Mouse (Mus musculus): Measurements from ENCODE around the gene Xylt1.

Gene Xylt1

DNA sequence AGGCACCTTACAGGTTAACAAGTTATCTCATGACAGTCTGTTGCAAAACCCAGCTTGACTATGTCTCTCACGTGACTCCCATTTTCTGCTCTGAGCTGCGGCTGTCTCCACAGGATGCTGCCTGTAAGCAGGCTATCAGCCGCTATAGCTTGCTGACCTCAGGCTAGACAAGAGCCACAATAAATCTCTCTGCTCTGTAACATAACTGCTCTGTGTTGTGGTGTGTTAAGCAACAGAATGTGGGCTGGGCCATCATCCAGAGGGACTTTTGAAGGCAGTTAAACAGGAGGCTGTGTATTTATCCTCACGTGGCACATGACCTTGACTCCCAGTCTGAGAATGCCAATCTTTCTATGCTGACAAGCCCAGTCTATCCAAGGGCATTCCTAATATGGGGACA lies 136.1 kb downstream of the Xylt1 start:
- DNase-seq (ENCODE audit: low spot score): no peak

DNA sequence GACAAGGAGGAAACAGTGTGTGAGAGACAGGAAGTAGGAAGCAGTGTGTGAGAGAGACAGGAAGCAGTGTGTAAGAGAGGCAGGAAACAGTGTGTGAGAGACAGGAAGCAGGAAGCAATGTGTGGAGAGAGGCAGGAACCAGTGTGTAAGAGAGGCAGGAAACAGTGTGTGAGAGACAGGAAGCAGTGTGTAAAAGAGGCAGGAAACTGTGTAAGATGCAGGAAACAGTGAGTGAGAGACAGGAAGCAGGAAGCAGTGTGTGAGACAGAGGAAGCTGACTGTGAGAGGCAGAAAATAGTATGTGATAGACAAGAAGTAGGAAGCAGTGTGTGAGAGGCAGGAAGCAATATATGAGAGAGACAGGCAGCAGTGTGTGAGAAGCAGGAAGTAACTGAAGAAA lies 140.6 kb downstream of the Xylt1 start:
- no peak for DNase-seq (ENCODE audit: low spot score)

DNA sequence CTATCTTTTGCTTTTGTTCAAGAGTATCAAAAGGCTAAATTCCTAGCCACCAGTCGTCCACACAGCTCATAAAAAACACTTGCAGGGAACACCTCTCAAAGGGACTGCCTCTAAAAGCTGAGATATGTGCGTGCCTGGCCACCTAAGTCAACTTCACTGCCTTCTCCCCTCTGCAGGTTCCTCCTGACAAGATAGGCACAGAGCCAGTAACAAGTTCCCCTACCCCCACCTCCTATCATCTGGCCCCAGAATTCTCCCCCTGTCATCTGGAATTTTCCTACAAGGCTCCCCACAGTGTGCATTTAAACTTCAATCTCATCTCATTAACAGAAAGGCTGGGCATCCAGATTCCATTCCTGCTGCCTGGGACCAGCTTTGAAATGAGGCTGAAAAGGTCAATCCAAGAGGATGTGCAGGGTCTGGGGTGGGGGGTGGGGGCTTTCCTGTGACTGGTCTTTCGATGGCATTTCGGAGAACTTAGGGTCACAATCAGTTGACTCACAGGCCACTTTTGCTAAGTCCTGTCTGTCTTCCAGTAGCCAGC lies 141.4 kb downstream of the Xylt1 start:
- DNase-seq (ENCODE audit: low spot score): no peak

DNA sequence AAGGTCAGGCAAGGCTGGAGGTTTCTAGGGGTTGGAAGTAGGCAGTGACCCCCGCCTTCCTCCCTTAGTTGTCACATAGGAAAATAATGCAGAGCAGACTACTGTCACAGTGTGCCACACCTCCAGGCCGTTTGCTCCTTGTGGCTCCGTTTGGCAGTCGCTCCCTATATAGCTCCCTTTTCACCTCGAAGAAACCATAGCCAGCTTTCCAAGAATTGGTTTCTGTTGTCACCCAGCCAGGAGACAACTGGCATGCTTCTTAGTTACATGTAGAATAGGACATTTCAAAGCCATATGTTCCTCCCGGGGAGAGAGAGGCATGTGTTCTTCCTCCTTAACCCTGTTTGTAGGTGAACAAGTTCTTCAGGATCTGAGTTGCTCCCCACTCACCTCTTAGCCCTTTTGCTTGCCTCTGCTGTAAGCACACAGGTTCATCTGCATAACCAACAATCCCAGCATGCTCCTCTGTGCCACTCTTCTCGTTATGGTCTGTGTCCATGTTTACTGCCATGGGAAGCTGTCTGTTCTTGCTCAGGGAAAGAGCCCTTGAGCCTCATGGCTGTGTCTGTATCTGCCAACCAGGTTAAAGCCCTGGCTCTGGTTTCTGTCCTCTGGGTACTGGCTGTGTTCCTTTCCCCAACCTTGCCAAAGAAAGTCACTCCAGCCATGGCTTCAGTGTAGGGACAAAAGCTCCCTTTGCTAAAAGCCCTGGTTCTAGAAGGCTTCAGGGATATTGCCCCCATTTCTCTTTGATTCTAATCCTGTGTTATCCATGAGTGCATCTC lies 143.8 kb downstream of the Xylt1 start:
- DNase-seq (ENCODE audit: low spot score): no peak

DNA sequence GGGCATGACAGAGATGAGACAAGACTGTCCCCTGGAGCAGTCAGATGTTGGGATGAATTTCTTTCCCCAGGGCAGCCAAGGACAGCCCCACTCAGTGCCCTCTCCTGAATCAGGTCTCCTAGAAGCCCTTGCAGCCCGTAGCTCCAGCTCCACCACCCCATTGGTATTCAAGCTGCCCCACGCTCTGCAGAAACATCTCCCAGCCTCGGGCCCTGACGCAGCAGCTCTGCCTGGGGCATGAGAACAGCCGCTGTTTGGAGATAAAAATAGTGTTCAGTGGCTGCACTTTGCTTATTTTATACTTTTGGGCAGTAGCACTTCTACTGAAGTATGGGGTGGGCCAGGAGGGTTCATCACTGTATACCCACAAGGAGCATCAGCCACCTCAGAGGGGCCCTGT lies 144.9 kb downstream of the Xylt1 start:
- no peak for DNase-seq (ENCODE audit: low spot score)

DNA sequence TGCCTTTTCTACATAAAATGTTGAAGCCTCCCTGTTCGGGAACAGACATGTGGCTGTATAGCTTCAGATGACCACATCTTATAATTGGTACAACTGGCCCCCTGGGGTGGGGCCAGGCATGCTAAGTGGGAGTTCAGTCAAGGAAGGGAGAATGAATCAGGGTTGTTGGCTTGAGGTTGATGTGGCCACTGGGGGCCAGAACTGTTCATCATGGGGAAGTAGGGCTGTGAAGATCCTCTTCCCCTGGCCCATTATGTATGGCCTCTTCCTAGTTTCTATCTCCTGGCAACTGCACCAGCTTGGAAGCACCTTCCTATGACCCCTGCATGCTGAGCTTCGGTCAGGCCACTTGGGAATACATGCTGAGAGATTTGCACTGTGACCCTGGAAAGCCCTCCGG lies 145.8 kb downstream of the Xylt1 start:
- no peak for DNase-seq (ENCODE audit: low spot score)

DNA sequence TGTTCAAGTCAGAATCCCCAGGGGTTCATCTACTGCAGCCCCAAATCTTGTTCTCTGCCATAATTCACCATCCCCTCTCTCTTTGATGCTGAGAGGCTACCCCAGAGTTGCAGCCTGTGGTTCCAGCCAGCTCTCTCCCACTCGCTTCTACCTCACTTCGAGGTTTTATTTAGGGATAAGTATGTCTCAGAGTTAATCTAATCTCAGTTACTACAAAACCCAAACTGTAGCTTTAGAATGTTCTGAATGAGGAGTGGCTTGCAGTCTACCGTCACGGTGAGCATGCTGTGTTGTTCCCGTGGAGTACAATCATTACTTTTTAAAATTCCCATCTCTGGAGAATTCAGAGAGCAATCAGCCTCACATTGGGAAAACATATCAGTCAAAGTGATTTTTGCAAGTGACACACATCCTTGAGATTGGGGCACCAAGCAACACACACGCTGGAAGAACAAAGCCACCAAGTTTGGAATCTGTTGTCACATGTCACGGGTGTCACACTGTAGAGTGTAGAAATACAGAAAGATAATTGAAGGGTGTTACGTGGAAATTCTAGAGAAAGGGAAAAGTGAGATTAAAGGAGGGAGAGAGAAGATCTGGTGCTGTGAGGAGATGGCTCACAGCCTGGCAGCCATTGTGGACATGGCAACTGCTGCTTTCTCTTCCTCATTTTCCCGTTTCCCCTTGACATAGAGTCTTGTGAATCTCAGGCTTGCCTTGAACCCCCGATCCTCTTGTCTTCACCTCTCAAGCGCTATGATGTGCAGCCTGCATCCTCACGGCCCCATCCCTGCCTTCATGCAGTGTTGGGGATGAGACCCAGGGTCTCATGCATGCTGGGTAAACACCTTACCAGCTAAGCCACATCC lies 149.2 kb downstream of the Xylt1 start:
- no peak for DNase-seq (ENCODE audit: low spot score)

DNA sequence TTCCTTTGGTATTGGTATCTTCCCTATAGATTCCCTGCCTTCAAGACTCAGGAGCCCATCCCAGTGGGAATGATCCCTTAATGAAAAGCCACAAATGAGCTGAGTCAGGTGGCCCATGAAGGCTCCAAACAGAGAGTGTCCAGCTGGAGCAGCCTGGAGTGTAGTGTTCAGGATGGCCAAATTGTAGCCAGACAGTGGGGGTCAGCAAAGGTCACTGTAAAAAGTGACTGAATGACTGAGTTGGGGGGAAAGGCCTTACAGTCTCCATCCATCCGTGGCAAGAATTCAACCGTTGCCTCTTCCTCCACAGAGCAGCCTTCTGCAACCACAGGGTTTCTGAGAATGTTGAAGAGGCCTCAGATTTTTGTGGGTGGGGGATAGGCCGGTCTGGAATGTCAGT lies 151.9 kb downstream of the Xylt1 start:
- no peak for DNase-seq (ENCODE audit: low spot score)

DNA sequence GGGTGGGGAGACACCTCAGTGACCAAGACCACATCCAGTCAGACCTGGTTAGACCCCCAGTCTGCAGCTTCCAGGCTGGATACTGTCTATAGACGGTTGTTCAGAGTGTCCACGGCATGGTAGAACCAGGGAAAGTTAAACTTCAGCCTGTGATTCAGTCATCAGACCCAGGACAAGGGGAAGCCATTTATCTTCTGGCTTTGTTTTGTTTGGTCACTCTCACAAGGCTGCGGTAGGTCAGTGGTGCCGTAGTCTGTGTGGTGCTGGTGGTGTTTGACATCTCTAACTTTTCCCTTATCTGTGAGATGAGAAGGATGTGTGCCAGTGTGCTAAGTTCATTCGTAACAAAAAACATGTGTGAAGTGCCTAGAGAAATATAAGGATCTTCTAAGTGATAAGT lies 152.4 kb downstream of the Xylt1 start:
- DNase-seq (ENCODE audit: low spot score): no peak

DNA sequence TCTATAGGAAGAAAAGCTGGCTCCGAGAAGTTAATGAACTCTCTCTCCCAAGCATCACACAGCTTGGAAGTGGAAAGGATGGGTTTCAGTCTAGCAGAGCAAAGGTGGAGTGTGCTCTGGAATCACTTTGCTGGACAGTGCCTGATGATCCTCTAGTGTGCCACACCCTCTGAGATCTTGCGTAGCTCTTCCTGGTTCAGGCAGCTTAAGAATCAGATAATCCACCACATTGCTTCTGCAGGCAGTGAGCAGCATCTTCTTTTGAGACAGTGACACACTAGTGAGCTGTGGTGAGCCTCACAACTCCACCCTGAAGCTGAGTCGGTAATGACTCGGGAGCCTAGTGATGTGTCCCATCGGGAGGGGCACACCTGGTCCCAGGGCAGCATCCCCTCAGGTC lies 159.2 kb downstream of the Xylt1 start:
- no peak for DNase-seq (ENCODE audit: low spot score)

DNA sequence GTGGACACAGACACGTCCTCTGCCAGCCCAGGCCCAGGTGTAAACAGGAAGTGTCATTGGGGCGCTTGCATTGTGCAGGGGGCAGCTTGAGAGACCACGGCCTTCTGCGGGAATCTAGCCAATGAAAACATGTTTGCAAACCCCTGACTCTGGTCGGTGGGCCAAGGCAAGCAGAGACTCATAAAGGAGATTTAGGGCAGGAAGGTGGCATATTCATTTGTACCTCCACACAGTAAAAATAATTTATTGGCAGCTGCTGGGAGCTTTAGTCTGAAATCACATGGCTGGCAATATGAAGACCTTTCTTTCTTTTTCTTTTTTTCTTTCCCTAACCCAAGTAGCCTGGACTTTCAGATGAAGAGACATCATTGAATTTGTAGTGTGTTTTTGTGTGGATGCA lies 159.6 kb downstream of the Xylt1 start:
- DNase-seq (ENCODE audit: low spot score): no peak

DNA sequence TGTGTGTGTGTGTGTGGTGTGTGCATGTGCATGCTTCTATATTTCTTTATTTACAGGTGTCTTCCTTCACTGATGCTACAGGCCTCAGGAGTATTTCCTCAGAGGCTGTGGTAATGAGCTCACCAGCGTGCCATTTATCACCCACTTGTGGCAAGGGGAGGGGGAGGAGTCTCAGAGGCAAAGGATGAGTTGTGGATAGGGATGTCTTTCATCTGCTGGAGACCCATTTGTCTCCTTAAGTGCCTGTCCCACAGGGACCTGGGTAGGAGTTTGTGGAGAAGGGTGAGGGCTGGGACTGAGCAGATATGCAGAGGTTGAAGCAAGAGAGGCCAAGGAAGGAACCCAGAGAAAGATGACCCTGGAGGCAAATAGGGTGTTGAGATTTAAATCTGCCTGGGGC lies 160.3 kb downstream of the Xylt1 start:
- no peak for DNase-seq (ENCODE audit: low spot score)

DNA sequence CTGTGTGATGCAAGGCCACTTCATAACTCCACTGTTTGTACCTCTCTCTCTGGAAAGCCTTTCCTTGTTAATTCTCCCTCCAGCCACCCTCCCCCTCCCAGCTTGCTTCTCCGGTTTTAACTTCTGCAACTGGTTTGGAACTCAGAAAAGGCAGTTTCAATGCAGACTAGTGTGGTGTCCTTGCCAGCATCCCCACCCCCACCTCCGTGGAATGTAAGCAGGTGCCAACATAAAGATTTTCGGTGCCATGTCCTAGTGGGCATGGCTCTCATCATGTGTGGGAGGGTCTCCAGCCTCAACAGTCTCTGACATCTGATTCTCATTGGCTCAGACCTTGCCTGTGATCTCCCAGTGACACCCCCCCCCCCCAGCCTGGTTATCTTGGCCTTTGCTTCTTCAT lies 160.9 kb downstream of the Xylt1 start:
- DNase-seq (ENCODE audit: low spot score): no peak

DNA sequence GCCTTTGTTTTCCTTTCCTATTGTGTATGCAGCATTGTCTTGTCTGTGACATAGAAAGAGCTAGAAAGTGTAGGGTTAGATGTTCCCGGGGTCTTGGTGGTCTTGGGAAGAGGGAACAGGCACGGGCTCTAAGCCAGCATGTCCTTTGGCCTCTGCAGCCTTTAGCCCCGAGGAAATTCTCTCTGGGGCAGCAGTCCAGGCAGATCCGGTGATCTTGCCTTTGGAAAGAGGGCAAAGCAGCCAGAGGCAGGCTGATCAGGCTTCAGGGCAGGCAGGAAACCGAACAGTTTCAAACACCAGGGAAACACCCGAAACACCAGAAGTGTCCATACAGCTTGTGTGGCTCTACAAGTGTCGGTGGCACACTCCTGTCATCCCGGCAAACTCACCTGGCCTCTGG lies 162.3 kb downstream of the Xylt1 start:
- DNase-seq (ENCODE audit: low spot score): no peak

DNA sequence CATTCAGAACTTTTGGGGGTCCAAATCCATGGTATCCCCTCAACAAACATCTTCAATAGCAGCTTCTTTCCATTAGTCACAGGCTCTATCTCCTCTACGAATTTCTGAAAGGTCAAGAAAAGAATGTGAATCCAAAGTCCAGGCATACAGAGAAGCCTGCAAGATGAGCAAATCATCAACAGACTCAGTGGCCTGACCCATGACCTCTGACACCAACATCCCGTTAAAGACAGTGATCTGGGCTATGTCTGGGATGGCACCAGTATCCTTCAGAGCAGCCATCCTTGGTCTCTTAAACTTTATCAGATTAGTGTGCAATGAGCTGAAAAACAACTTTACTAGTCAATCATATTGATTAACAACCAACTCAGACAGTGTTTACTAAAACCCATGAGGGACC lies 163.3 kb downstream of the Xylt1 start:
- DNase-seq (ENCODE audit: low spot score): no peak

DNA sequence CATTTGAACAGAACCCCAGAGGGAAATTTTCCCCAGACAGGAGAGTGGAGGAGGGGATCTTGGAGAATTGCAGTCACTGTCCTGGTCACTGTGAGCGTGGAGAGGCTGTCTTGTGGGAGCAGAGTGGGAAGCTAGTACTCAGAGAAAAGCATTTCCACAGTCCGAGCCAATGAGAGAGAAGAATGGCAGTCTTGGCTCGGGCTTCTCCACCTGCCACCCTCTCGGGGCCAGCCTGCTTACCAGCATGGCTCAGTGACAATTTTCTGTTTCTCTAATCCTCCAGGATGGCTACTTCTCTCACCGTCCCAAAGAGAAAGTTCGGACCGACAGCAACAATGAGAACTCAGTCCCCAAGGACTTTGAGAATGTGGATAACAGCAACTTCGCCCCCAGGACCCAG lies 167.5 kb downstream of the Xylt1 start:
- DNase-seq (ENCODE audit: low spot score): no peak

DNA sequence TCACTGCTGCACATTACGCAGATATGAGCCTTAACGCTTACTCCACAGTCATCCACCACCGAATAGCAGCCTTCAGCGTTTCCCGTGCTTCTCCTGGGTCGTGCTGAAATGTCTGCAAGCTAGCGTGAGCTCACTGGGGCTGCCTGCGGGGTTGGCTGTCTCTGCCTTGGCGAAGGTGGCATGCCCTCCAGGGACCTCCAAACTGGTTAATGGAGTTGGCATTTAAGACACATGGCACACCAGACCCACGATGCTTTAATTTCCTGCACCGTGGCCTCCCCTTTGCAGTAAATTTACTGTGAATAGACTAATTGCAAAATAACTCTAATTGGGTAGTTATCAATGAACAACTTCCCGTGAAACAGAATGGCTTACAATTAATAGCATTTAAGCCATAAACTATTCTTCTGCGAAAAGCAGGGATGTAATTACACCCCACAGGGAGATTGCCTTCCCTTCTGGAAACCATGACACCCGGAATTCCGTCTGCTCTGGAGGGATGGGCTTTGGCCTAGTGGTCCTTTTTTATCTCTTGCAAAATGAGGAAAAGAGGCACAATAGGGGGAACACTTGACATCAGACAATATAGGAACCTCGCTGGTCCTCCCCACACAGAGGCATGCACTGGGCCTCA lies 170.3 kb downstream of the Xylt1 start:
- no peak for DNase-seq (ENCODE audit: low spot score)

DNA sequence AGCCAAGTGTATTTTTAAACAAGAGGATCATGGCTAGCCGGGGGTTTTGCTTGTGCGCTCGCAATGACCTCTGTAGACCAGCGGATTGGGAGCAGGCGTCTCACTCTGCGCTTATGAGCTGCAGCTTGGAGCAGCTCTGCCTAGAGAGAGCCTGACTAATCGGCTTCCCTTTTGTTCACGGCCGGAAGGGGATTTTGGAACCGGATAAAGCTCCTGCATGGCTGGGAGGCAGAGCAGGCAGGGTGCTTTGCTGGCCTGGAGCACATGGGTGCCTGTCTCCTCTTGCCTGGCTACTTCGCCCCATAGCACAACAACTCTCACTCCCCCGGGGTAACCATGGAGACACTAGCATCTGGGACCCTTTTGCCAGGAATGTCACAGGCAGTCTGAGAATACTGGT lies 172.4 kb downstream of the Xylt1 start:
- DNase-seq (ENCODE audit: low spot score): no peak

DNA sequence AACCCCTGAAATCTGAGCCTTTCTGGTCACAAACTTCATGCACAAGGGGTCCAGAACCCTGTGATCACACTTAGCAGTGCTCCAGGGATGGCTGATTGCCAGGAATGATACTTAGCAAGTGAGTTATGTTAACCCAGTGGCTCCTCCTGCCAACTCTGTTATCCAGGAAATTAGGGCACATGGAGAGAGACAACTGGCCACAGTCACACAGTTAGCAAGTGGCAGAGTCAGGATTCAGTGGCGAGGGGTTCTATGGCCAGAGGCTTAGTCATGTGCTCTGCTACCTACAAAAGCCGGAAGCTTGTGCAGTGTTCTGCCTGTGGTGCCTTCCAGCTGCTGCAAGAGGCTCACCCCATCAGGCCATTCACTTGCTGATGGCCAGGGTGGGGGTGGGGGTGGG lies 175.0 kb downstream of the Xylt1 start:
- DNase-seq (ENCODE audit: low spot score): no peak

DNA sequence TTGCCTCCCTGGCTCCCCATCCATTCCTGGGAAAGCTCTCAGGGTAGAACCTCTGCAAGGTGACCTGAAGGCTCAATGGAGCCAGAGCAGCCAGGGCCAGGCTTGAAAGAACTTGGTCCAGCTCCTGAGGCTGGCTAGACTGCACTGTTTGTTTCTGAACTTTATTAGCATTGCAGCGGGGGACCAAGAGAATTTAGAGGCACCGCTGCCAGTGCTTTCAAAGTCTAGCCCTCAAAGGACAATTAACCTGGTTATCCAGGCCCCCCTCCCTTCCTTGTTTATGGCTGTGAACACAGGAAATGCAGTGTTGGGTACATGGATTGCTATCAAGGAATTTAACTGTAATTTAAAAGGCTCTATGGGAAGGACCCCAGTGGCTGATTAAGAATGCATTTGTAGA lies 177.4 kb downstream of the Xylt1 start:
- DNase-seq (ENCODE audit: low spot score): no peak

DNA sequence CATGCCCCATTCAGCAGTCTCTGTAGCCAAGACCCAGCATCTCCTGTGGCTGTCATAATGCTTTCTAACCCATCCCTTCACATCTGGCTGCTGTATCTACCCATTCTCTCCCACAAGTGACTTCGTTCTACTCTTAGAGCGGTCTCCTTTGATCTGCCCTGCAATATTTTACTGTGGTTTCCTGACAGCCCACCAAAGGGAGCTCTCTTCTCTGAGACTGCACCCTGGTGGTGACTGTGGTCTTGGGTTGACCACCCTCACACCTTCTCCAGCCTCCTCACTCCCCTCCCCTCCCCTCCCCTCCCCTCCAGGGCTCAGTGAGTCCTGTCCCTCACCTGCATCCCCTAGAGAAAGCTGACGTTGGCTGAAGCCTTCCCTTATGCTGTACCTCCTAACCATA lies 178.3 kb downstream of the Xylt1 start:
- DNase-seq (ENCODE audit: low spot score): no peak

DNA sequence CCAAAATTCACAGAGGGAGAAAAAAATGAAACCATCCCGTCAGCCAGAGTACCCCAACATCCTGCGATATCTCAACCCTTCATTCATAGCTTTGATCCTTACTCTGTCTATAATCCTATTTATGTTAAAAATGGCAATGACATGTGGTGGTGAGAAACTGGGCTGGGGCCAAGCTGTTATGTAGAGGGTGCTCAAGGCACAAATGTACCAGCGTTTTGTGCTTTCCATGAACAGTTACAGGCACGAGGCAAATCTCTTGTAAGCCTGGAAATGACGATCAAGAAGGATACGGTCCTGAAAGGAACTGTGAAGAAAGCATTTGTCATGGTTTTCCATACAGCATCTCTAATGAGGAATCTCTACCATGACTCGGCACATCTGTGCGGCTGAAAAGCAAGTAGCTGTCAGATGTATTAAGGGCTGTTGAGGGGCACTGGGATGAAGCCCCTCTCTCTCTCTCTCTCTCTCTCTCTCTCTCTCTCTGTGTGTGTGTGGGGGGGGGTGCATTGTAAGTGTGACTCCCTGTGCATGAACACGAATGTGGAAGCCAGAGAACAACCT lies 183.2 kb downstream of the Xylt1 start:
- no peak for DNase-seq (ENCODE audit: low spot score)

DNA sequence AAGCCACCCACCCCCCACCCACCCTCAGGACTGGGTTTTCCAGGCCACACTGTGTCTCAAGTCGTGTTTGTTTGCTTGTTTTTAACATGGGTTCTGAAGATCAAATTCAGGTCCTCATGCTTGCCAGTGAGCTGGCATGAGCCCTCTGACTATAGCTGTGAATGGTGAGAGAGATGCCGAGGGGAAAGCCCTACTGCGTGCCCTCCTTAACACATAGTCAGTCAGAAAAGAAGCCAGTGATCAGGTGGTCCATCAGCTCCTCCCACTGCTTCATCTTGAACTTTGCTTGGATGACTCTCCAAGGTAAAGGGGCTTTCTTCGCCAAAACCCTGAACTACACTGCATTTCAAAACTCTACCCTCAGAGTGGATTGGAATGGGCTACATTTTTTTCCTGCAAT lies 183.8 kb downstream of the Xylt1 start:
- no peak for DNase-seq (ENCODE audit: low spot score)
